Mouse (Mus musculus): Measurements from ENCODE around the gene Gm28048.
A peak's percentile ranks its signal among the peaks of the same experiment; 100 is the strongest.

Gene Gm28048

GRCm38 (mm10) chr11:22950131-22950530, 31.8 kb downstream of the Gm28048 start:
- no peak for DNase-seq (ENCODE audit: low spot score in 2 of 2)

GRCm38 (mm10) chr11:22949101-22949500, 32.8 kb downstream of the Gm28048 start:
- no peak for DNase-seq (ENCODE audit: low spot score in 2 of 2)

GRCm38 (mm10) chr11:22938983-22939382, 42.9 kb downstream of the Gm28048 start:
- DNase-seq (ENCODE audit: low spot score in 2 of 2), result no peak

- DNase-seq (ENCODE audit: low spot score in 2 of 2), result no peak
Observed at GRCm38 (mm10) chr11:22937716-22938316, 44.1 kb downstream of the Gm28048 start.

DNA sequence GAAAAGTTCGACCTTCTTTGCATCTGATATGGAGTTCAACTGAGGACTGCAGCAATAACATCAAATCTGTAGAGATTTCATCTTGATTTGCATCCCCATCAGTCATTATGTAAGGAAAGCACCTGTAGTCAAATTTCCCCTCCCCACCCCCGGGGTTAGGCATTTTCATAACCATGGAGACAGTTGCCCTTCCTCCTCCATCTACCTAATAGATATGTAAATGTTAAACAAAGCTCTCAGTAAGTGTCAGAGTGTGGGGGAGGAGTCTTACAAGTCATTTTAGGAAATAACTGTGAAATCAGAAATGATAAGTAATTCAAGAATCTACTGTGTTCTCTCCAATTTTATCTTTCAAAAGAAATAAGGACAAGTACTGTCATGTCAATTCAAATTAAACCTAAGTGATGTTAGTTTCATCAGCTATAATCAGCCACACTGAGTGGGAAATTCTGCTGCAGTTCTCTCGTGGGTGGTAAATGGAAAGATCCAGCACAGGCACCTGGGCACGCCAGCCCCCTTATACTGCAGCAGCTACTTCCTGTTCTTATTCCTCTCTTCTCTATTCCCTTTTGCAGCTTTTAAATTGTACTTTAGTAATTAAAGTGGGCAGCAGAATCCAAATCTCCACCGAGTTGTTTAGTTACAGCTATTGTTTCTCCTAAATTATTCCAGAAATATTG, 45.3 kb downstream of the Gm28048 start:
- DNase-seq (ENCODE audit: low spot score in 2 of 2), result no peak

DNA sequence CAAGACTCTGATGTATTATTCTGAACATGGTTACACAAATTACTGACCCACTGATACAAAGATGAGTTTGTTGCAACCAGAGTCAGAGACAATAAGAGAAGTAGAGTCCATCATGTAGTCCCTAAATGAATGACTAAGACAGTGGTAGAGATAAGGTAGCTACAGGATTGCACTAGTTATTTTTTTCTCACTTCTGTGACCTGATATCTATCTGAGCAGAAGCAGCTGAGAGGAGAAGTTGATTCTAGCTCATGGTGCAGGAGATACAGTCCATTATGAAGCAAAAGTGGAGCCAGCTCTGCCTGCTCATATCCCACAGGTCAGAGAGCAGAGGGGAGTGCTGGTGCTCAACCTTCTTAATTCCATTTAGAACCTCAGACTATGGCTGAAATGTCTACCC, 49.7 kb downstream of the Gm28048 start:
- no peak for DNase-seq (ENCODE audit: low spot score in 2 of 2)

DNA sequence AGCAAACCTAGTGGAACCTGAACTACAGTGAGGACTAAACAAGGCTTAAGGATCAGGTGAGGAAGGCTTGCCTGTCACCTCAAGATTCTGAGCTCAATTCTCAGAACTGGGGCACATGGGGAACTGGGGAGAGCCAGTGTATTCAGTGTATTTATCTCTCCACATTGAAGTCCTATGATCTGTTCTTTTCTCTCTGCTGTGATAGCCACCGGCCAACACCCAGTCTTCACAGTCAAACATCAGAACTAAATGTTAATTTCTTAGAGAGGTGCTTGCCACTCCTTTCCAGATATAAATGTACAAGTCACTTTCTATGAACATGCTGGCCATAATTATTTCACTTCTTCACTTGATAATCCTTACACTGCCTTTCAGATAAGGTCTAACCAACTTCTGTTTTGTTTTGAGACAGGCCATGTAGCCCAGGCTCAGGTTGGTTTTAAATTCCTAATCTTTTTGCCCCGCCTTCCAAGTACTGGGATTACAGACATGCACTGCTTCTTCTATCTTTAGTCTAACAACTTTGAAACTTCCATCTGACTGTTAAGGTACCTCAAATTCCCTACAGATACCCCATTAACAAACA, 50.5 kb downstream of the Gm28048 start:
- no peak for DNase-seq (ENCODE audit: low spot score in 2 of 2)

GRCm38 (mm10) chr11:22930129-22930528, 51.8 kb downstream of the Gm28048 start:
- no peak for DNase-seq (ENCODE audit: low spot score in 2 of 2)

DNA sequence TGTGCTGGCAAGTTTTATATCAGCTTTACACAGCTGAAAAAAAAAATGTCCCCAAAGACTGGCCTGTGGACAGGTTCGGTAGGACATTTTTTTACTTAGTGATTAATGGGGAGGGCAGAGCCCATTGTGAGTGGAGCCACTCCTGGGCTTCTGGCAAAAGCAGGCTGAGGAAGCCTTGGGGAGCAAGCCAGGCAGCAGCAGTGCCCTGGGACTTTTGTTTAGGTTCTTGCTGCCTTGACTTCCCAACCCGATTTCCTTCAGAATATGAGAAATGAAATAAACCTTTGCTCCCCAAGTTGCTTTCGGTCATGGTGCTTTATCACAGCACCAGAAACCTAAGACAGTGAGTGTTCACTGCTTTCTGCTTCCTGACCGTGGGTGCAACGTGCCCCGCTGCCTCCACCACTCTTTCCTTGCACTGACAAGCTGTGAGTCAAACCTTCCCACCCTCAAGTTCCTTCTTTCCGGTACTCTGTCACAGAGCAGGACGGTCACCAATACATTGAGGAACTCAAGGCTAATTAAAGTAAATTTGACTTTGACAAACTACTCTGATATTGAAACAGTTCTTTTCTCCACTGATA, 53.2 kb downstream of the Gm28048 start:
- no peak for DNase-seq (ENCODE audit: low spot score in 2 of 2)

DNA sequence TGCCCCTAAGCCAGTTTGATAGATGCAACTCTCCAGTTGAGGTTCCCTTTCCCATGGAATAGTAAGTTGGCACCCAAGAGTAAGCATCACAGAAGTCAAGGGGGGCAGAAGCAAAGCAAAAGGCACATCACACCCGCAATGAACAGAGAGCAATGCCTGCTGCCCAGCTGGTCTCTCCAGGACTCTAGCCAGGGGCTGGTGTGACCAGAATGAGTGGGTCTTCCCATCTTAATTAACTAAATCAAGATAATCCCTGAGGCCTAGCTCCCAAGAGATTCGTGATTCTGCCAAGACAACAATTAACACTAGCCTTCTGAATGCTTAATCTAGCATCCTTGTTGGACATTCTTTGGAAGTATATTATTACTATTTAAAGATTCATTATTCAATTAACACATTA, 58.3 kb downstream of the Gm28048 start:
- DNase-seq (ENCODE audit: low spot score in 2 of 2), result no peak

GRCm38 (mm10) chr11:22922546-22922945, 59.3 kb downstream of the Gm28048 start:
- no peak for DNase-seq (ENCODE audit: low spot score in 2 of 2)

GRCm38 (mm10) chr11:22919336-22919735, 62.6 kb downstream of the Gm28048 start:
- DNase-seq (ENCODE audit: low spot score in 2 of 2), result no peak

DNA sequence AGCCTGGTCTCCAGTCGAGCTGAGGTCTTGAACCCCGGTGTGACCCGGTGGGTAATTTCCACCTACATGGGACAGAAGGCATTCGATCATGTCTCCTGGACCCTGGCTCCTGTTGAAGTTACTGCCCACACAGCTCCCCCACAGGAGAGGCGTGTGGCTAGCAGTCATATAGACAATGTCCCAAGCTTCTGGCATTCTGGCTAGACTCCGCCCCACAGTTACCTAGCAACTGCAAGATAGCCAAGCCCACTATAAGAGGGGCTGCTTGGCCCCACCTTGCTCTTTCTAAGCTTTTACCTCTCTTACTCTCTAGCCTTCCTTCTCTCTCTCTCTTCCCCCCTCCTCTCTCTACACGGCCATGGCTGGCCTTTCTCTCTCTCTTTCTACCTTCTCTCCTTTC, 64.1 kb downstream of the Gm28048 start:
- DNase-seq (ENCODE audit: low spot score in 2 of 2), result no peak

DNA sequence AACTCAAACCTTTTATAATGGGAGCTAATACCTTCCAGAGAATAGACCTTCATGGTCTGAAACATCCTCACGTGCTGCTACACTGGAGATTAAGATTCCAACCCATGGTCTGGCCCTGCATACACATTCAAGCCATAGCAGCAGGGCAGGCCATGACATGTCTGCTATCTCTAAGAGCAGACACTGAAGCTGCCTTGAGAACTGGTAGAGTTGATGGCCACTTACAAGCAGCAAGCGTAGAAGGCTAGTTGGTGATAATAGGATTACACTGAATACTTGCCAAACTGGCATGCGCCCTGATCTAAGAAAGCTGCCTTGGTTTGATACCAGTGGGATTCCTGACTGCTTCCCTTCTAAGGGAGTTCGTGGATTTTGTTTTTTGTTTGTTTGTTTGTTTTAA, 68.1 kb downstream of the Gm28048 start:
- DNase-seq (ENCODE audit: low spot score in 2 of 2), result no peak

DNA sequence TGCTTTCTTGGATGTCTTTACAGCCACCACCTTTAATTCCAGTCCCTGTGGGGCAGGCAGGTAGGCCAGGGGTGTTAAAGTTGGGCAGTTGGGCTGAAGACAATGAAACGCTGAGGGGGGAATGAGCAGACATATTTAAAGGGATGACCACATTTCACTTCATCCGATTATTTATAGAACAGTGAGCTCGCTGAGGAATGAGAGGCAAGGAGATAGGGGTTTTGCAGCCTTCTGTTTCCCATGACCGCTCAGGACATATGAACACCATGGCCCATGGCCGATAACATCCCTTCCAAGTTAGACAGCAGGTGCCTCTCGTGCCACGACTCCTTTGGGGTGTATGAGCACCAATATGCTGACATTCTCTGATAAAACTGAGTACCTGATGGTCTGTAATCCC, 70.1 kb downstream of the Gm28048 start:
- no peak for DNase-seq (ENCODE audit: low spot score in 2 of 2)

DNA sequence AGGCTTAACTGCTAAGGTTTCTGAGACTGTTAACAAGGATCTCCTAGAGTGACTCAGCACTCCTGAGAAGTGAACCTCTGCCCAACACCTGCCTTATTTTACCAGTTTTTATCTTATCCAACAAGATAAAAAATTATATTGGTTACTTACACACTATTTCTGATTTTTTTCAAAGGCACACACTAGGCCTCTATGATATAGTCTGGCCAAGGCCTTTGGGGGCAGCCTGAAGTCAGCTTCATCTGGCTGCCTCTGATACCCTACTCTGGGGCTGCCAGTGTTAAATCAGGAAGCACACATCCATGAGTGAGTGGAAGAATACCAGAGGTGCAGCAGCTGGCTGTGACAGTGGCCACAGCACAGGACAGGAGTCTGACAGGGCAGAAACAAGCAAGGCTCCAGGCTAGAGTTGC, 75.4 kb downstream of the Gm28048 start:
- no peak for DNase-seq (ENCODE audit: low spot score in 2 of 2)

DNA sequence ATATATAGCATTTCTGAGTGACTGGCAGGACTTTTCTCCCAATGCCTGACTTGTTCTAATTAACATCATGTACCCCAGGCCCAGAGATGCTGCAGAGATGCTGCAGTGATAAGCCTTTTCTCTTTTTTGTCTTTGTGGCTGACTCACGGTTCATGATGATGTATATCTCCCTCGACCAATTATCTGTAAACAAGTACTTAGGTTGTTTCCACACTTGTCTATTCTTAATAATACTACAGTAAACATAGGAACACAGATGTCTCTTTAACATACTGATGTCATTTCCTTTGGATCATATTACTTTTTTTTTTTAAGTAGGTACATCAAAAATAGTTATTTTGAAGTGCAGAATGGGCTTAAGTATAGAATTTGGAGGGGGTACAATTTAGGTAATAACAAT, 79.0 kb downstream of the Gm28048 start:
- no peak for DNase-seq (ENCODE audit: low spot score in 2 of 2)

DNA sequence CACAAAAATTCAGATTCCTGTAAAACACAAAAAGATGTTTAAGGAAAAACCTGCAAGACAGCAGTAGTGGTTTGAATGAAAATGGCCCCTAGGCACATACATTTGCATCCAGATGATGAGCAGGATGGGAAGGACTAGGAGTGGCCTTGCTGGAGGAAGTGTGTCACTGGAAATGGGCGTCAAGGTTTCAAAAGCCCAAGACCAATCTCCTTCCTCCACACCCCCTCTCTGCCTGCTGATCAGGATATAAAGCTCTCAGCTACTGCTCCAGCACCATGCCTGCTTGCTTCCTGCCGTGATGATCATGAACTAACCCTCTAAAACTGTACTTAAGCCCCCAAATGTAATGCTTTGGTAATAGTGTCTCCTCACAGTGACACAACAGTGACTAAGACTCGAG, 81.8 kb downstream of the Gm28048 start:
- no peak for DNase-seq (ENCODE audit: low spot score in 2 of 2)

DNA sequence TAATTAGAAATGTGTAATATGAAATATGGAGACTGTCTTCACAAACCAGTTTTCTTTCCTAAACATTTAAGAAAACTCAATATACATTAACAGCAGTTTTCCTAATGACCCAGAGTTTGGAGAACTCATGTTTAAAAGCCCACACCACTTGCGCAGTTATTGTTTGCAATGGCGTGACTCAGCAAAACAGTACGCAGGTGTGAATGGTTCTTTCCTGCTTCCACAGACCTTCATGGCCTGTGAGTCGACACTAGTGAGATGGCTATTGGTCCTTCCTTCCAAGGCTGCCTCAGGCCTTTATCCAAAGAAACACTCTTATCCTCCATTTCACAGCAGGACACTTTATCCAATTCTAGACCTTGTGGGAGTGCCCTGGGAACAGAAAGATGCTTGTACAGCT, 84.2 kb downstream of the Gm28048 start:
- DNase-seq (ENCODE audit: low spot score in 2 of 2), result no peak

DNA sequence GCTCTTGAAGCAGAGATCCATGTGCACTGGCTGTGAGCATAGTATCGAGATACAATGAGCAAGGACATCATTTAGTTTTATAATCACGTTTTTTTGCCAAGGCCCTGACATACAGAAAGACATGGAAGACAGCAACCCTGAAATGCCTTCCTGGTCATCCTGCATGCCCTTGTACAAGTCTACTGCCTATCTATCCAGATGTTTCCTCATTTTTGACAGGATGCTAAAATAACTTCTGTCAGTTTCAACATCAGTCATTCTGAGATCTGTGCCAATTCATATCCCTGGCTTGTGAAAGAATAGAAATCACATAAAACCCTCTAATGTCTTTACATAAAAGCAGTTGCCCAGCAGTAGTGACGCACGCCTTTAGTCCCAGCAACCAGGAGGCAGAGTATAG, 84.8 kb downstream of the Gm28048 start:
- DNase-seq (ENCODE audit: low spot score in 2 of 2), result no peak

DNA sequence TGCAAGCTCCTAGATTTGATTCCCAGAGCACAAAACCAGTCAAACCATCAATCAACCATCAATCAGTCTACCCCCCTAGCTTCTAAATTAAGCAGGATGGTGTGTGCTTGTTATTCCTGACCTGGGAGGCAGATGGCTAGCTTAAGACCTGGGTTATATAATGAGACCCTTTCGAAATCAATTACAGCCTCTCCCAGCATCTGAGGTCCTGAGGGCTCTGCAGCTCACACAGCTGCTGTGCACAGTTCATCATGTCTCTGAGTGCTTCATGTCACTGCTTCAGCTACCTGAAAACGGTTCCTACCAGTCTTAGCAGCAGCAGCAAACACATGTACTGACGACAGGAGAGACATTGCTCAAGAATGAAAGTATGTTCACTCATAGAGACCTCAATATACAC, 88.8 kb downstream of the Gm28048 start:
- no peak for DNase-seq (ENCODE audit: low spot score in 2 of 2)

- no peak for DNase-seq (ENCODE audit: low spot score in 2 of 2)
Observed at GRCm38 (mm10) chr11:22892466-22892865, 89.4 kb downstream of the Gm28048 start.

DNA sequence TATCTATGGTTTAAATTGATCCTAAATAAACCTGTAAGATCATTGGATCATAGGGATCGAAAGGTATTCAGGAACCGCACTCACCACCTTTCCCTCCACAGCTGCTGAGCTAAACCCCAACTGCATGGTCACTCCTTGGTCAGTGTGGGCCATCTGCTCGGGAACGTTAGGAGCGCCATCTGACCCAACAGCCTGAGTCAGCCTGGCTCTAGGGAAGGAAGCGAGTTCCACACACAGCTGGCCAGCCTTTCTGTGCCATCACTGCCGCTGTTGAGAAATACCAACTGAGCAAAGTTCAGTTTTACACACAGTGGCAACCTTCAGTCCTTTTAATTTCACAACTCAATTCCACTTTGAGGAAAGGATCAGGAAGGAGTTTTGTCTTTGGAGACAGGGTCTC, 90.0 kb downstream of the Gm28048 start:
- DNase-seq (ENCODE audit: low spot score in 2 of 2), result peak in 1 of 2 experiments; percentile 38
